Mouse (Mus musculus) adrenal gland, adult (tissue): ENCODE results near the gene Olfr1431.
"Not testable (repeated sequence)": the region's sequence is repeated elsewhere in the genome, so short reads cannot be mapped to it uniquely, and the experiment has no call there.

Experiments
- DNase-seq, 2 experiments: peaks; one replicate each; pipeline ENCODE4 v3.0.0; 2022 to 2023; ENCODE audit warnings: low spot score in 1 of 2; ENCODE audit not compliant: inconsistent age in 2 of 2

Olfr1431 gene

GRCm38 (mm10) chr19:12200334-12200733, at the start of gene Olfr1431:
TSS of gene Olfr1431 (plus strand) at chr19:12200634.
- DNase-seq, result no peak

GRCm38 (mm10) chr19:12170062-12170599, 30.3 kb upstream of the Olfr1431 start, which contains the start of gene Olfr1555-ps1:
TSS of gene Olfr1555-ps1 (minus strand) at chr19:12170112.
- DNase-seq, result not testable (repeated sequence)

GRCm38 (mm10) chr19:12175431-12175830, 25.0 kb upstream of the Olfr1431 start:
- not testable (repeated sequence) for DNase-seq

DNA sequence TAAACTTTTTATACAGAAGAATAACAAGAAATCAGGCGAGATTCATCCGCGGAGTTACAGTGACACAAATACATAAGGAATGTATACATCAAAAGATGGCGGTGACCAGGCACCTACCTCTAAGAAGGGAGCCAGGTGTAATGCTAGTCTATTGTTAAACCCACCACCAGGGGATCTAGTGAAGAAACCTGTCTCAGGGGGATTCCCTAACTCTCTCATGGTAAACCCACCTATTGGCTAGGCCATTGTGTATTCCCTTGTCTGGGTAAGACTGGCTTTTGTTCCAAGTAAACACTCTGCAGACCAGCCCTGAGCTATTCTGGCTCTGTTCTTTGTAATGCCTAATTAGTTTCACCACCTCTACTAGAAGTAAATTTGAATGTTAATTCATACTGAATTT, 1.4 kb upstream of the Olfr1431 start:
- not testable (repeated sequence) for DNase-seq

DNA sequence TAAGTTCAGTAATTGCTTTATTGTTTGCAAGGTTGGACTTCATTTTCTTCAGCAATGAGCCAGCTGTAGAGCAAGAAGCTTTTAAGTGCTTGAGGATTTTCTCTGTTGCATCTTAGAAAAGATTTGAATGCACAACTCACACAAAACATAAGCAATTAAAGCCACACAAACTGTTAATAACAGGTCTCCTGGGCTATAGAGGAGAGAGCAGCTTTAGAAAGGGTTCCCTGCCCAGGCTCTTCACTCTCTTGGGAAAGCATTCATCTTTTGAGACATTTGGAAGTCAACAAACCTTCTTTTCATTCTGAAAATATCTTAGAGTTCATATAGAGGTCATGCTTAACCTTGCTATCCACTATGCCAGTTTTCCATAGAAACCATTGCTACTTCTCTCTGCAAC, 32.1 kb downstream of the Olfr1431 start, which contains the start of gene Olfr1432:
Gene Olfr1432 (minus strand): TSS at position 101 of the 400 bp plus-strand sequence.
- DNase-seq, result not testable (repeated sequence)

DNA sequence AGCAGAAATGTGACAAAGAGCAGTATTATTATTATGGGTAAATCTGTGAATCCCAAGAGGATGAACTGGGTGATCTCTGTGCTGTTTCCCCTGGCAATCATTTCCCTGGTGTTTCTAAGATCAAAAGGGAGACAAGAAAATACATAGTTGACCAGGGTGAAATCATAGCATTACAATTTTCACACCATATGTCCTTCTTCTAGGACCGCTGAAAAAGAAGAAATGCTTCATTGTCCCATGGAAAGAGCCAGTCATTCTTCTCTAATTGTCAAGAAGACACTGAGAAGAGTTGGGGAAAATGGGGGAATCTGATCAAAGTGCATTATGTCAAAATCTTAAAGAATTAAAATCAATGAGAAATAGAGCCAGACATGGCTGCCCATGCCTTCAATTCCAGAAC, 41.1 kb downstream of the Olfr1431 start, which contains the start of gene Olfr262:
Gene Olfr262 (minus strand): TSS at position 101 of the 400 bp plus-strand sequence.
- DNase-seq, result no peak

DNA sequence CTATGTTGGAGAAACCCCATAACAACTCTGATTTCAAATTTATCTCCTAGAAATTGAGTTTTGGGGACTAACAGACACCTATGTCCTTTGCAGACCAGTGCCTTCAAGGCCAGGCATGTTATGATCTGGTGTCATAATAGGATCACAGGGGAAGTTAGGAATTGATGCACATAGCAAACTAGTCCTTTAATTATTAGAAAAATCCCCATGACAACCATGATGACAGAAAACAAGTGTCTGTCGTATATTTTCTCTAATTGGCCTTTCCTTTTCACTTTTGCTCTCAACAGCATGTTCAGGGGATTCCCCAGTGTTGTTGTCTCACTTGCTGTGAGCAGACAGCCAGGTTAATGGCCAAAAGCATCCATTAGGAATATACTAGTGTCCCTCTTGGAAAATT, 60.3 kb downstream of the Olfr1431 start, which contains the start of gene Olfr235:
Gene Olfr235 (plus strand): TSS at position 301 of the 400 bp plus-strand sequence.
- peak in 1 of 2 experiments; percentile 54 for DNase-seq
